In the genomic region with DNA sequence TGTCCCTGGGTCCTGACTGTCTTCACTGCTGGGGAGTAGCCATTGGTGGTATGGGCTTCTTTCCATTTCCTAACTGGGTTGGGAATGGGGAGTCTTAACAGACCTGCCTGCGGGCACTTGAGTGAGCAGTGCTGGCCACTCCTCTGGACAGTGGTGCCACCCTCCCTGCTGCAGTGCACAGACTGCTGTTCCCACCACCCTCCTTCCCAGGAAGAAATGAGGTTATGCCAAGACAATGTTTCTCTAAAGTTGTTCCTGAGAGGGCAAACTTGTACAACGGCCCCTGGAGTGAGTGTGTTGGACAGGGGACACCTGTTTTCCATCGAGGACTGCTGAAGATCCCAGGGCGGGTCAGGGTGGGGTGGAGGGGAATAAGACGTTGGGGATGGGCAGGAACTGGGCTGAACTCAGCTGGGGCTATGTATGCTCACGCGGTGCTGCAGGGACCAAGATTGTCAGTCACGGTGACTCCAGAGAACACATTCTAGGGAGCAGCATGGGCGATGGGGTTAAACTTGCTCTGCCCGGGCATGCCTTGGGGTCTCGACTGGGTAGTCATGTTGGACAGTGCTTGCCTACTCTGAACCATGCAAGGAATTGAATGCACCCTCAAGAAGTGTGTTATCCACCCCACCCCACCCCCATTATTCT, we compare ENCODE assay signal across 8 mouse cellular contexts. TPM values are rescaled to one million over a fixed set of nuclear protein-coding genes. Genes with fewer than 3 reads are reported as not detected.
DNase-seq lines count a peak whose midpoint lies in the region; ATAC-seq and TF ChIP-seq lines count a peak whose summit lies in the region.

No protein-coding gene starts in this region.

- ATAC-seq in hindbrain, embryonic 11.5 days (ENCODE audit: low FRiP score) = no peak; the same call in 1 of the 2 replicates
- peak; percentile 26 for ATAC-seq in lung, postnatal 0 days

- peak; percentile 94 for DNase-seq in heart, adult 11 months
- DNase-seq in heart, postnatal 4 days = no peak
- peak; percentile 25 for DNase-seq in MN1 (ENCODE audit: low spot score)
- no peak for DNase-seq in hindbrain, embryonic 11.5 days (ENCODE audit: low spot score)
- peak; percentile 58 for DNase-seq in lung, postnatal 0 days (ENCODE audit: low spot score)
- no peak for DNase-seq in yolk sac, embryonic 10.5 days (ENCODE audit: low spot score)
- no peak for DNase-seq in gastrocnemius, adult 8-10 months (ENCODE audit: low spot score in 2 of 2)
- no peak for DNase-seq in layer of hippocampus, adult 18-20 months (ENCODE audit: low spot score in 2 of 2)

- H3K27me3 ChIP-seq in hindbrain, embryonic 11.5 days (ENCODE audit: control insufficient read depth, insufficient read depth, low read length) = no peaks in the 10 kb centered on the region
- H3K27me3 ChIP-seq in lung, postnatal 0 days (replicated peaks; ENCODE audit: insufficient read depth, low read length) = no peaks in the 10 kb centered on the region

- no peak for TF ChIP-seq CTCF in lung, postnatal 0 days (IDR thresholded peaks at IDR 0.05)

- H3K36me3 ChIP-seq in hindbrain, embryonic 11.5 days (ENCODE audit: control insufficient read depth, insufficient read depth, low read length) = no peaks in the 10 kb centered on the region
- no peaks in the 10 kb centered on the region for H3K36me3 ChIP-seq in lung, postnatal 0 days (ENCODE audit: insufficient read depth, low read length)

- no peak overlapping the region for H3K27ac ChIP-seq in hindbrain, embryonic 11.5 days (ENCODE audit: low read depth, low read length)
- H3K27ac ChIP-seq in lung, postnatal 0 days (ENCODE audit: low read length) = peak overlapping the region; percentile 94

- H3K4me2 ChIP-seq in hindbrain, embryonic 11.5 days (replicated peaks; ENCODE audit: low read depth, low read length) = peak overlapping the region; percentile 89
- peak overlapping the region; percentile 86 for H3K4me2 ChIP-seq in lung, postnatal 0 days (replicated peaks; ENCODE audit: low read depth, low read length)

- 60% methylated on average over 11 of the region's 11 CpGs for WGBS in hindbrain, embryonic 11.5 days
- WGBS in lung, postnatal 0 days = 15% methylated on average over 11 of the region's 11 CpGs

- peak overlapping the region; percentile 89 for H3K9ac ChIP-seq in hindbrain, embryonic 11.5 days (ENCODE audit: low read depth, low read length)
- H3K9ac ChIP-seq in lung, postnatal 0 days (replicated peaks; ENCODE audit: low read depth) = peak overlapping the region; percentile 88

- no peak for TF ChIP-seq EP300 in lung, postnatal 0 days (IDR thresholded peaks at IDR 0.05)

- peak overlapping the region; percentile 94 for H3K4me3 ChIP-seq in hindbrain, embryonic 11.5 days (ENCODE audit: low read depth, low read length)
- H3K4me3 ChIP-seq in lung, postnatal 0 days (ENCODE audit: low read depth, low read length) = peak overlapping the region; percentile 90

- peaks cover 6% of the 10 kb centered on the region for H3K4me1 ChIP-seq in hindbrain, embryonic 11.5 days (replicated peaks; ENCODE audit: control insufficient read depth, insufficient read depth, low read length)
- H3K4me1 ChIP-seq in lung, postnatal 0 days (ENCODE audit: insufficient read depth, low read depth, low read length) = peaks cover 57% of the 10 kb centered on the region

- H3K9me3 ChIP-seq in hindbrain, embryonic 11.5 days (ENCODE audit: control insufficient read depth, low read length) = no peaks in the 10 kb centered on the region
- H3K9me3 ChIP-seq in lung, postnatal 0 days (ENCODE audit: low read length) = no peaks in the 10 kb centered on the region

RNA-seq across cellular contexts. Expression of a gene that starts 1.5 kb away (rescaled TPM):
- total RNA-seq in heart, postnatal 4 days (2021) = 100 to 1,000 TPM; 600 to 620 TPM
- polyA plus RNA-seq in hindbrain, embryonic 11.5 days (2014; fragmentation: Nextera tagmentation; extraction: Ambion mirVana) = 263 and 264 TPM in 2 replicates
- polyA plus RNA-seq in lung, postnatal 0 days (2015; fragmentation: Nextera tagmentation; extraction: Ambion mirVana) = 724 and 747 TPM in 2 replicates
- total RNA-seq in gastrocnemius, adult 8-10 months (2022) = 100 to 1,000 TPM in 1 of 4 experiments, 10 to 100 TPM in 3; 85.0 to 103 (median 88.3) TPM
- total RNA-seq in layer of hippocampus, adult 18-20 months (2021) = 100 to 1,000 TPM; 459 to 481 TPM

RNA-seq across cellular contexts. Expression of a gene that starts 15.0 kb away (rescaled TPM):
- 10 to 100 TPM; 32.6 to 33.9 TPM for total RNA-seq in heart, postnatal 4 days (2021)
- 59.0 and 63.8 TPM in 2 replicates for polyA plus RNA-seq in hindbrain, embryonic 11.5 days (2014; fragmentation: Nextera tagmentation; extraction: Ambion mirVana)
- 52.3 and 54.5 TPM in 2 replicates for polyA plus RNA-seq in lung, postnatal 0 days (2015; fragmentation: Nextera tagmentation; extraction: Ambion mirVana)
- 1 to 10 TPM; 7.1 to 8.3 (median 7.6) TPM for total RNA-seq in gastrocnemius, adult 8-10 months (2022)
- 10 to 100 TPM; 39.1 to 48.2 TPM for total RNA-seq in layer of hippocampus, adult 18-20 months (2021)

RNA-seq across cellular contexts. Expression of a gene that starts 40.4 kb away (rescaled TPM):
- total RNA-seq in heart, postnatal 4 days (2021) = under 1 TPM; 0.74 to 0.93 TPM
- polyA plus RNA-seq in hindbrain, embryonic 11.5 days (2014; fragmentation: Nextera tagmentation; extraction: Ambion mirVana) = 0.27 and 0.88 TPM in 2 replicates
- 0.65 and 0.72 TPM in 2 replicates for polyA plus RNA-seq in lung, postnatal 0 days (2015; fragmentation: Nextera tagmentation; extraction: Ambion mirVana)
- total RNA-seq in gastrocnemius, adult 8-10 months (2022) = not detected
- under 1 TPM in 1 of 2 experiments, not detected in 1; 0.07 TPM for total RNA-seq in layer of hippocampus, adult 18-20 months (2021)

RNA-seq across cellular contexts. Expression of a gene that starts 49.2 kb away (rescaled TPM):
- total RNA-seq in heart, postnatal 4 days (2021) = under 1 TPM; 0.45 to 0.64 TPM
- 5.8 and 8.3 TPM in 2 replicates for polyA plus RNA-seq in hindbrain, embryonic 11.5 days (2014; fragmentation: Nextera tagmentation; extraction: Ambion mirVana)
- polyA plus RNA-seq in lung, postnatal 0 days (2015; fragmentation: Nextera tagmentation; extraction: Ambion mirVana) = 6.1 and 7.8 TPM in 2 replicates
- under 1 TPM in 2 of 4 experiments, not detected in 2; 0.27 to 0.56 TPM for total RNA-seq in gastrocnemius, adult 8-10 months (2022)
- total RNA-seq in layer of hippocampus, adult 18-20 months (2021) = under 1 TPM in 1 of 2 experiments, not detected in 1; 0.17 TPM

RNA-seq across cellular contexts. Expression of a gene that starts 52.1 kb away (rescaled TPM):
- total RNA-seq in heart, postnatal 4 days (2021) = 10 to 100 TPM; 51.7 to 55.3 TPM
- polyA plus RNA-seq in hindbrain, embryonic 11.5 days (2014; fragmentation: Nextera tagmentation; extraction: Ambion mirVana) = 1.7 and 2.5 TPM in 2 replicates
- polyA plus RNA-seq in lung, postnatal 0 days (2015; fragmentation: Nextera tagmentation; extraction: Ambion mirVana) = 11.8 and 13.0 TPM in 2 replicates
- under 1 TPM; 0.20 to 0.48 (median 0.34) TPM for total RNA-seq in gastrocnemius, adult 8-10 months (2022)
- total RNA-seq in layer of hippocampus, adult 18-20 months (2021) = under 1 TPM; 0.28 to 0.40 TPM

Comparison
In these comparisons a context has a peak if more than half of its experiments do, and no peak if none do; other contexts are left out.
1. DNase-seq: peak in heart, adult 11 months (single experiment), MN1 (single experiment) and lung, postnatal 0 days (single experiment); none in heart, postnatal 4 days (single experiment), hindbrain, embryonic 11.5 days (single experiment), yolk sac, embryonic 10.5 days (single experiment), gastrocnemius, adult 8-10 months (0 of 2) and layer of hippocampus, adult 18-20 months (0 of 2).
2. RNA of a gene that starts 1.5 kb away (total RNA-seq): 600 to 620 TPM in heart, postnatal 4 days and 459 to 481 TPM in layer of hippocampus, adult 18-20 months; 85.0 to 103 TPM in gastrocnemius, adult 8-10 months; every median in the first group is over 4 times any median in the second.